Mouse (Mus musculus): ENCODE data around the gene Gamt. TPM values are rescaled to one million over a fixed set of nuclear protein-coding genes. Genes with fewer than 3 reads are reported as not detected.
"Not testable (repeated sequence)": the region's sequence is repeated elsewhere in the genome, so short reads cannot be mapped to it uniquely, and the experiment has no call there.

The Gamt gene
- polyA plus RNA-seq, 1 experiment, result 52.9 TPM

DNA sequence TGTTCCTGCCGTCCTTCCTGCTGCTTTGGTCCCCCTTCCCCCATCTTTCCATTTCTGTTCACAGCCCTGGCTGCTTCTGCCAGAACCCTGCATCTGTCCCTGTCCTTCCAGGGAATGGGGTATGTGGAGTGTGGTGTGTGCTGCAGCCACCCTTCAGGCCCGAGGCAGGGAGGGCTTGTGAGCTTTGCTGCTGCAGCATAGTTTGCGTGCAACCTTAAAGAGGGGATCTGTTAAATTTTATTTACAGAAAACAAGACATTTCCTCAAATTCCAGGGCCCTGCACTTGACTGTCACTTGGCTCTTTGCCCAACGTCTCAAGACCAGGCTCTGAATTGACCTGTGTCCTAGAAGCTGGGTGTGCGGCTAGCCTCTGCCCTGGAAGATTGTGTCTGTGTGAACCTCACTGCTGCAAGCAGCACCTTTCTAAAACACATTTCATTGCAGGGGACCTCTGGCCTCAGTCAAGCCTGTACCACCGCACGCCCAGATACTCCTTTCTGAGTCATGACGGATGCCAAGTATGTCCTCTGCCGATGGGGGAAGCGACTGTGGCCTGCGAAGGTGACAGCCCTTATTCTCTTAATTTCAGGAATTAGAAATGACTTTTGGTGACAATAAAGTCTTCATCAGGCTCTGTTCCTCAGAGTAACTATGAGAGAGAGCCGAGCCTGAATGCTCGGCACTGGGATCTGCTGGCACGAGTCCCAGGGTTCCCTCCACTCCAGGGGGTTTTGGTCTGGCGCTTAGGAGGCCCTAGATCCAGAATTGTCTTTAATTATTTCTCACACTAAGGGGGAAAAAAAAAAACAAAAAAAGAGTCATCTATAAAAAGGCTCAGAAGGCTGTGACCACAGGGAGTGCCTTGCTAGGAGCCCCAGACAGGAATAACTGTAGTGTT is 32.7 kb downstream of the Gamt start:
- no peak for TF ChIP-seq POLR2A (IDR thresholded peaks at IDR 0.05; ENCODE audit: borderline replicate concordance, insufficient read depth, low read length)
- DNase-seq, result peak; percentile 44 to 55
- H3K4me1 ChIP-seq (ENCODE audit: control insufficient read depth, insufficient read depth, low read length), result peaks cover 12% of the 10 kb centered on the region
- no peaks in the 10 kb centered on the region for H3K27me3 ChIP-seq (ENCODE audit: control insufficient read depth, insufficient read depth, low read length)
- peak overlapping the region; percentile 64; the same call in 1 of the 2 replicates for H3K27ac ChIP-seq (ENCODE audit: insufficient read depth, low read length)
- H3K4me3 ChIP-seq (replicated peaks; ENCODE audit: insufficient read depth, low read depth, low read length), result peak overlapping the region; percentile 31
- WGBS, result 12% methylated on average over 15 of the region's 15 CpGs

- Histone ChIP-seq H3K4me1 (ENCODE audit: control insufficient read depth, insufficient read depth, low read length) (peaks cover 6% of the 10 kb centered on the region), H3K27me3 (ENCODE audit: control insufficient read depth, insufficient read depth, low read length) (no peaks in the 10 kb centered on the region), H3K27ac (ENCODE audit: insufficient read depth, low read length) (peak overlapping the region; percentile 64), H3K4me3 (replicated peaks; ENCODE audit: insufficient read depth, low read depth, low read length) (peak overlapping the region; percentile 87)
- WGBS, result 1% methylated on average over 10 of the region's 10 CpGs
- DNase-seq, result no peak
- TF ChIP-seq POLR2A (IDR thresholded peaks at IDR 0.05; ENCODE audit: borderline replicate concordance, insufficient read depth, low read length), result no peak
- no peak for TF ChIP-seq CTCF (IDR thresholded peaks at IDR 0.05; ENCODE audit: borderline replicate concordance, insufficient read depth, low read depth, low read length)
These were observed 33.7 kb downstream of the Gamt start for GRCm38 (mm10) chr10:80227166-80227539.

GRCm38 (mm10) chr10:80226416-80227165 is 34.2 kb downstream of the Gamt start, which contains the start of gene Mum1:
Mum1 (plus strand) TSS chr10:80226434.
- Histone ChIP-seq H3K27me3 (ENCODE audit: control insufficient read depth, insufficient read depth, low read length) (no peaks in the 10 kb centered on the region), H3K27ac (ENCODE audit: insufficient read depth, low read length) (peak within 1 kb of the TSS; percentile 64), H3K4me3 (replicated peaks; ENCODE audit: insufficient read depth, low read depth, low read length) (peak within 1 kb of the TSS; percentile 87), H3K4me1 (ENCODE audit: control insufficient read depth, insufficient read depth, low read length) (peaks cover 6% of the 10 kb centered on the region)
- WGBS, result under 1% methylated on average over 66 of the region's 75 CpGs
- DNase-seq, result peak; percentile 98
- TF ChIP-seq CTCF (IDR thresholded peaks at IDR 0.05; ENCODE audit: borderline replicate concordance, insufficient read depth, low read depth, low read length), result peak; percentile 40; the same call in 1 of the 2 replicates
- TF ChIP-seq POLR2A (IDR thresholded peaks at IDR 0.05; ENCODE audit: borderline replicate concordance, insufficient read depth, low read length), result peak; percentile 58; the same call in 1 of the 2 replicates

- WGBS, result under 1% methylated on average over 14 of the region's 14 CpGs
- Histone ChIP-seq H3K4me3 (replicated peaks; ENCODE audit: insufficient read depth, low read depth, low read length) (peak overlapping the region; percentile 87), H3K27ac (ENCODE audit: insufficient read depth, low read length) (peak overlapping the region; percentile 20), H3K4me1 (ENCODE audit: control insufficient read depth, insufficient read depth, low read length) (peaks cover 6% of the 10 kb centered on the region), H3K27me3 (ENCODE audit: control insufficient read depth, insufficient read depth, low read length) (no peaks in the 10 kb centered on the region)
- no peak for TF ChIP-seq POLR2A (IDR thresholded peaks at IDR 0.05; ENCODE audit: borderline replicate concordance, insufficient read depth, low read length)
- TF ChIP-seq CTCF (IDR thresholded peaks at IDR 0.05; ENCODE audit: borderline replicate concordance, insufficient read depth, low read depth, low read length), result no peak
- DNase-seq, result no peak
These were observed 34.8 kb downstream of the Gamt start for GRCm38 (mm10) chr10:80226071-80226415.

DNA sequence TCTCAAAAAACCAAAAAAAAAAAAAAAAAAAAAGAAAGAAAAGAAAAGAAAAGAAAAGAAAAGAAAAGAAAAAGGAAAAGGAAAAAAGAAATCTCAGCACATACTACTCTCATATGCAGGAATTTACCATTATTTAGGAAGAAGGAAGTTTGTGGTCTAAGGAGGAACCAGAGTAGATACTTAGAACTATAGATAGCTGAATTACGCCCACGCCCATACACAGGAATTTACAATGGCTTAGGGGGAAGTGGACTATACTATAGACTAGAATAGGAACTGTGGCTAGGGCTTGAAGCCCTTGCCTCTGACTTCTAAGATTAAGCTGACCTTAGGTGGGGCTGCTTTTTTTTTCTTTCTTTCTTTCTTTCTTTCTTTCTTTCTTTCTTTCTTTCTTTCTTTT is 37.7 kb downstream of the Gamt start:
- H3K27ac ChIP-seq (ENCODE audit: insufficient read depth, low read length); DNase-seq; H3K4me3 ChIP-seq (replicated peaks; ENCODE audit: insufficient read depth, low read depth, low read length); H3K27me3 ChIP-seq (ENCODE audit: control insufficient read depth, insufficient read depth, low read length); H3K4me1 ChIP-seq (ENCODE audit: control insufficient read depth, insufficient read depth, low read length): not testable (repeated sequence)
- WGBS, result 93% methylated on average over 2 of the region's 2 CpGs

- H3K4me3 ChIP-seq (replicated peaks; ENCODE audit: insufficient read depth, low read depth, low read length), result no peak overlapping the region
- 60% methylated on average over 7 of the region's 9 CpGs for WGBS
- no peak for DNase-seq
- no peaks in the 10 kb centered on the region for H3K27me3 ChIP-seq (ENCODE audit: control insufficient read depth, insufficient read depth, low read length)
- no peak overlapping the region for H3K27ac ChIP-seq (ENCODE audit: insufficient read depth, low read length)
- H3K4me1 ChIP-seq (ENCODE audit: control insufficient read depth, insufficient read depth, low read length), result no peaks in the 10 kb centered on the region; the same call in 1 of the 2 replicates
- no peak for TF ChIP-seq CTCF (IDR thresholded peaks at IDR 0.05; ENCODE audit: borderline replicate concordance, insufficient read depth, low read depth, low read length)
- TF ChIP-seq POLR2A (IDR thresholded peaks at IDR 0.05; ENCODE audit: borderline replicate concordance, insufficient read depth, low read length), result no peak
These were observed 40.1 kb downstream of the Gamt start for GRCm38 (mm10) chr10:80220676-80221075.

DNA sequence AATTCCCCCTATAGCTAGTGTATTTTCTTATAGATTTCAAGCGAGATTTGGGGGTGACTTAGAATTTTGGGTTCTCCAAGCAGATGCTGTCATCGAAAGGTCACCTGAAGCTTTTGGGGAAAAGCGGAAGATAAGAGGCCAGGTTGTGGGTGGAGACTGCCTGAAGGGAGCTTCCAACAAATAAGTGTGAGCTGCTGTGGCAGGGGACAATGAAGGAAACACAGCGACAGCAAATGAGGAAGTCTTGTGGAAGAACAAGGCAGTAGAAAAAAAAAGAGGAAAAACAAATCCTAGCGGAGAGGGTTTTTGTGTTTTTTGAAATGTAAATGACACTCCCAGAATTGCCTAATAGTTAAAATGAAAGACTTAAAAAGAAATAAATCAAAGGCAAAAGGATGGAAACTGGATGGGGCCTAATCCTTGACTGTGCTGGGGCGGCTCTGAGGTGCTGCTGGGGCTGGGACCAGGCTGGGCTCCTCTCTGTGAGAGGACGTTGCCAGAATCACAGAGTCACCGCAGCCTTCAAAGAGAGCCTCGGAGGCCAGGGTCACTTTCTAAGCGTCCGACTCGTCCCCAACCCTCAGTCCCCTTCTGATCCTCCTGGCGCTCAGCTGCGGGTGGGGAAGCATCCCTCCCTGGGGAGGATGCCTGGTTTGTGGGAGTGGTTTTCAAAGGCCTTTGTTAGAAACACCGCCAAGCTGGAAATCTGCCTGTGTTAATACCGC is 45.6 kb downstream of the Gamt start:
- TF ChIP-seq POLR2A (IDR thresholded peaks at IDR 0.05; ENCODE audit: borderline replicate concordance, insufficient read depth, low read length), result no peak
- no peak for TF ChIP-seq CTCF (IDR thresholded peaks at IDR 0.05; ENCODE audit: borderline replicate concordance, insufficient read depth, low read depth, low read length)
- DNase-seq, result no peak
- Histone ChIP-seq H3K27ac (ENCODE audit: insufficient read depth, low read length) (no peak overlapping the region), H3K4me3 (replicated peaks; ENCODE audit: insufficient read depth, low read depth, low read length) (no peak overlapping the region), H3K4me1 (ENCODE audit: control insufficient read depth, insufficient read depth, low read length) (no peaks in the 10 kb centered on the region), H3K27me3 (ENCODE audit: control insufficient read depth, insufficient read depth, low read length) (no peaks in the 10 kb centered on the region)
- WGBS, result 51% methylated on average over 16 of the region's 16 CpGs

DNA sequence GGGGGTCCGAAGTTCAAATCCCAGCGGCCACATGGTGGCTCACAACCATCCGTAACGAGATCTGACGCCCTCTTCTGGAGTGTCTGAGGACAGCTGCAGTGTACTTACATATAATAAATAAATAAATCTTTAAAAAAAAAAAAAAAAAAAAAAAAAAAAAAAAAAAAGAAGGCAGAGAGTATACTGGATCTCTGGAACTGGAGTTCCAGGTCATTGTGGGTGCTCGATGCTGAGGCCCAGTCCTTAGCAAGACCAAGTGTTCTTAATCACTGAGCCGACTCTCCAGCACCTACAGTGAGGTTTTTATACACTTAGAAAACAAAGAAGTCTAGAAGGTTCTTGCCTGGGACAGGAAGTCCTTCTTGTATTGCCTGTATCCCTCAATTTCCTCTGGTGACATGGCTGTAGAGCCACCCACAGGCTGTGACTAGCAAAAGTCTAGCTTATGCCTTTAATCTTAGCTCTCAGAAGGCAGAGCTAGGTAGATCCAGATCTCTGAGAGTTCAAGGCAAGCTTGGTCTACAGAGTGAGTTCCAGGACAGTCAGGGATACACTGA is 49.2 kb downstream of the Gamt start:
- not testable (repeated sequence) for H3K4me3 ChIP-seq (replicated peaks; ENCODE audit: insufficient read depth, low read depth, low read length); H3K4me1 ChIP-seq (ENCODE audit: control insufficient read depth, insufficient read depth, low read length); H3K27me3 ChIP-seq (ENCODE audit: control insufficient read depth, insufficient read depth, low read length); DNase-seq; H3K27ac ChIP-seq (ENCODE audit: insufficient read depth, low read length)
- 76% methylated on average over 7 of the region's 7 CpGs for WGBS

Data from cerebellum, adult 2 months (tissue).